Mouse (Mus musculus) midbrain, postnatal 0 days (tissue): ENCODE measurements around the gene Ppcdc. TPM values are rescaled to one million over a fixed set of nuclear protein-coding genes. Genes with fewer than 3 reads are reported as not detected.

Experiments
- ATAC-seq: fragments of 200-750 bp; cut with Nextera tagmentation; 2 replicates; pipeline ENCODE4 v1.8.0; 2017; ENCODE audit warnings: moderate number of reproducible peaks, mild to moderate bottlenecking, moderate TSS enrichment, moderate library complexity; ENCODE audit not compliant: low FRiP score
- DNase-seq: peaks from one replicate; pipeline ENCODE4 v3.0.0-alpha.2; 2015; ENCODE audit warnings: low spot score
- H3K27ac ChIP-seq: fragments of 300-500 bp; sonication (generic); 2 replicates; pipeline ENCODE4 v1.5.1; 2014; ENCODE audit warnings: low read depth, mild to moderate bottlenecking, low read length, mixed read lengths
- H3K27me3 ChIP-seq: fragments of 300-500 bp; sonication (generic); 2 replicates; pipeline ENCODE4 v1.6.1; 2014; ENCODE audit warnings: low read length, control low read depth, mixed read lengths; ENCODE audit not compliant: insufficient read depth
- H3K36me3 ChIP-seq: fragments of 300-500 bp; sonication (generic); 2 replicates; pipeline ENCODE4 v1.6.1; 2014; ENCODE audit warnings: low read length, control low read depth, mixed read lengths; ENCODE audit not compliant: insufficient read depth
- H3K4me1 ChIP-seq: fragments of 300-500 bp; sonication (generic); 2 replicates; pipeline ENCODE4 v1.6.1; 2014; ENCODE audit warnings: mild to moderate bottlenecking, control low read depth, antibody characterized with exemption, low read length, mixed read lengths; ENCODE audit not compliant: insufficient read depth
- H3K4me2 ChIP-seq: fragments of 300-500 bp; sonication (generic); 2 replicates; pipeline ENCODE4 v1.6.1; 2014; ENCODE audit warnings: low read depth, mild to moderate bottlenecking, low read length, mixed read lengths; ENCODE audit not compliant: poor library complexity, severe bottlenecking
- H3K4me3 ChIP-seq: fragments of 300-500 bp; sonication (generic); 2 replicates; pipeline ENCODE4 v1.5.1; 2014; ENCODE audit warnings: low read depth, mild to moderate bottlenecking, low read length, moderate library complexity
- H3K9ac ChIP-seq: fragments of 300-500 bp; sonication (generic); replicated peaks from 2 replicates; pipeline ENCODE4 v1.6.1; 2014; ENCODE audit warnings: mild to moderate bottlenecking, low read length, moderate library complexity, mixed read lengths; ENCODE audit not compliant: poor library complexity, severe bottlenecking
- H3K9me3 ChIP-seq: fragments of 300-500 bp; sonication (generic); 2 replicates; pipeline ENCODE4 v1.6.1; 2016; ENCODE audit warnings: low read length, control low read depth
- CTCF ChIP-seq: IDR thresholded peaks from 2 replicates; pipeline ENCODE4 v1.5.1; 2016; ENCODE audit warnings: antibody characterized with exemption, mild to moderate bottlenecking
- WGBS: fragments of 180-500 bp; shearing (Covaris S2); extraction: QIAGEN DNeasy Blood & Tissue Kit; methylation state at CpG from one replicate; pipeline ENCODE4 v1.1.7; 2014; 5-methylcytosine and 5-hydroxymethylcytosine counted together
- polyA plus RNA-seq: library from polyadenylated mRNA; unstranded; fragments of >200 nt; fragmentation: Nextera tagmentation; extraction: Ambion mirVana; gene quantifications from 2 replicates; pipeline ENCODE4 v1.2.1, GENCODE M21; 2015
- total RNA-seq: library from RNA; depleted of rRNA; stranded (reverse); fragments of >200 nt; gene quantifications from 2 replicates; pipeline ENCODE4 v1.2.3, GENCODE M21; 2014

Gene Ppcdc
- total and polyA plus RNA-seq, 2 experiments from 2014 or later = 17.6 to 29.7 TPM

DNA sequence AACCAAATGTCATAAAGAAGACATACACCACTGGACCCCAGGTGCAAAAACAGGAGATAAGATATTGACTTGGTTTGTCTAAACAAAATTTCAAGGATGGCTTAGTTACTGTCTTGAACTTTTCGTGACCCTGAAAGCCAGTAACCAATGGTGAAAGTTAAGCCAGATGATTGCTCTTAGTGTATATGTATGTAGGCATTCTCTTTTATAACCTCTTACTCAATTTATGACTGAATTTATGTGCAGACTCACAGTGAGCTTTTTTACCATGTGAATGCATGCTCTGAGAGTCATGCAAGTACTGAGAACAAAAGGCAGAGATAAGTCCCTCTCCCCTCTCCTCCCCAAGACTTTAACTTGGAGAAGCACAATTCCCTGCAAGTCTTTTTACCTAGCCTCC is 47.0 kb downstream of the Ppcdc start:
- no peak for DNase-seq
- Histone ChIP-seq H3K27me3 (no peaks in the 10 kb centered on the region), H3K36me3 (no peaks in the 10 kb centered on the region), H3K4me1 (no peaks in the 10 kb centered on the region), H3K4me2 (no peak overlapping the region), H3K9ac (no peak overlapping the region), H3K9me3 (no peaks in the 10 kb centered on the region), H3K27ac (no peak overlapping the region), H3K4me3 (no peak overlapping the region)
- no peak for ATAC-seq
- WGBS = 100% methylated on average over 1 of the region's 1 CpGs
- no peak for TF ChIP-seq CTCF

DNA sequence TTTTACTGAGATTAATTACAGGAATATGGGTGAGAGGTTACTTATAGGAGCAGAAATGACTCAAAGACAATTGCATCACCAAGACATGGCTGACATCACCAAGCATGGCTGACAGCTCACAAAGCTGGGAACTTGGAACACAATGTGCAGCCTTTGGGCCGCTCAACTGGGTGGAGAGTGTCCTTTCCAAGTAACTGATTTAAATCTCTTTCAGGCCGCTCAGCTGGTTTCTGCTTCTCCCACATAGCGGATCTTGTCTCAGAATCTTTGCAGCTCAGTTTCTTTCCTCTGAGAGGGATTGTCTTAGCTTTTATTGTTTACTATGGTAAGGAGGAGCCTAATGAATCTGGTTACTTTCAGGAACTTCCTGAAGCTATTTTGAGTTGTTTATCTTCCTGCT is 49.1 kb downstream of the Ppcdc start:
- Histone ChIP-seq H3K9me3 (no peaks in the 10 kb centered on the region), H3K9ac (no peak overlapping the region), H3K27me3 (no peaks in the 10 kb centered on the region), H3K36me3 (no peaks in the 10 kb centered on the region), H3K27ac (no peak overlapping the region), H3K4me2 (no peak overlapping the region), H3K4me1 (no peaks in the 10 kb centered on the region), H3K4me3 (no peak overlapping the region)
- WGBS = 76% methylated on average over 3 of the region's 3 CpGs
- ATAC-seq (no peak), DNase-seq (no peak)
- no peak for TF ChIP-seq CTCF

DNA sequence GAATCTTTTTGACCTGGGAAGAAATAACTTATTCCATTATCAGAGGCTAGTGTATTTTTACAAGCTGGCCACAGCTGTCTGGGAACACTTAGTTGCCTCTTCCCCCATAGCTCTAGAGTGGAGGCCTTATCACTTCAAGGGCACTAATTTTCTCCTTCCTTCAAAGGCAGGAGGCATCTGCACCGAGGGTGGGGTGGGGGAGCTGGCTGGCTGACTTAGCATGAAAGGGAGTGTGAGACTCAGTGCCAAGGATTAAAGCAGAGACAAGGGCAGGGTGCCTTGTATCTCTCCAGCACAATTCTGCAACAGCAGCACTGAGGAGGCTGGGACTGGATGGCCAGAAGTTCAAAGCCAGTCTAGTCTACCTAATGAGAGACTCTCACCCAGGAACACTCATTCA is 50.8 kb downstream of the Ppcdc start:
- no peak overlapping the region for H3K9ac ChIP-seq
- DNase-seq (no peak), ATAC-seq (no peak)
- 21% methylated on average over 1 of the region's 1 CpGs for WGBS
- no peaks in the 10 kb centered on the region for H3K27me3 ChIP-seq
- no peaks in the 10 kb centered on the region for H3K9me3 ChIP-seq
- no peak overlapping the region for H3K4me2 ChIP-seq
- no peaks in the 10 kb centered on the region for H3K36me3 ChIP-seq
- H3K4me1 ChIP-seq = no peaks in the 10 kb centered on the region
- no peak overlapping the region for H3K4me3 ChIP-seq
- no peak overlapping the region for H3K27ac ChIP-seq
- no peak for TF ChIP-seq CTCF

DNA sequence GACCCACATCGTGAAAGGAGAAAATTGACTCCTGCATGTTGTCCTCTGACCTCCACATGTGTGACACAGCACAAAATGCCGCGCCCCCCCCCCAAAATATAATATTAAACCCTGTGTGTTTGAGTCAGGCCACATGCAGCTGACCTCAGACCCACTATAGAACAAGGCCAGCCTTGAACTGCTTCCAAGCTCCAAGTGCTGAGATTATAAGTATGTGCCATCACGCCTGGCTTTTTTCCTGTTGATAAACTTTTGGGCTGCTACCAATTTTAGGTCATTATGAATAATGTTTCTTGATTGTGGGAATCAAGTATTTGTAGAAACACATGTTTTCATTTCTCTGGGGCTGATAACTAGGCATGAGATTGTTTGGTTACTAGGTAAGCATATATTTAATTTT is 53.0 kb downstream of the Ppcdc start:
- Histone ChIP-seq H3K36me3 (no peaks in the 10 kb centered on the region), H3K4me3 (no peak overlapping the region), H3K27ac (no peak overlapping the region), H3K27me3 (no peaks in the 10 kb centered on the region), H3K9ac (no peak overlapping the region), H3K4me2 (no peak overlapping the region), H3K9me3 (no peaks in the 10 kb centered on the region), H3K4me1 (no peaks in the 10 kb centered on the region)
- WGBS = 84% methylated on average over 4 of the region's 4 CpGs
- no peak for TF ChIP-seq CTCF
- ATAC-seq (no peak), DNase-seq (no peak)

DNA sequence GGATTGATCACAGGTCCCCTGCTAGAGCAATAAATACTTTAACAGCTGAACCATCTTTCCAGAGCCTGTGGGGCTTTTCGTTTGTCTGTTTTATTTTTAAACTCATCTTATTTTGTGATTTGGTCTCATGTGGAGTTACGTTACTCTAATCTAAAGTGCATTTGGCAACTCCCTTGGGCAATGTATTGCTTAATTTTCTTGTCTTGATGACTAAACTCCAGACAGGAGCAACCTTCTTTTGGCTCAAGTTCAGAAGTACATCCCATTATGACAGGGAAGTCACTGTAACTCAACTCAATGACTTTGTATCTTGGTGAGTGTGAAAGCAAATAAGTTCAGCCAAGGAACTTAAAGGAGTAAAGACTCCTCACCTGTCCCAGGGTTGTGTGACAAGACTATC is 55.3 kb downstream of the Ppcdc start:
- Histone ChIP-seq H3K27ac (no peak overlapping the region), H3K4me3 (no peak overlapping the region), H3K9ac (no peak overlapping the region), H3K36me3 (no peaks in the 10 kb centered on the region), H3K9me3 (no peaks in the 10 kb centered on the region), H3K4me2 (no peak overlapping the region), H3K4me1 (no peaks in the 10 kb centered on the region), H3K27me3 (no peaks in the 10 kb centered on the region)
- TF ChIP-seq CTCF = no peak
- 79% methylated on average over 2 of the region's 2 CpGs for WGBS
- DNase-seq = no peak
- ATAC-seq = no peak

DNA sequence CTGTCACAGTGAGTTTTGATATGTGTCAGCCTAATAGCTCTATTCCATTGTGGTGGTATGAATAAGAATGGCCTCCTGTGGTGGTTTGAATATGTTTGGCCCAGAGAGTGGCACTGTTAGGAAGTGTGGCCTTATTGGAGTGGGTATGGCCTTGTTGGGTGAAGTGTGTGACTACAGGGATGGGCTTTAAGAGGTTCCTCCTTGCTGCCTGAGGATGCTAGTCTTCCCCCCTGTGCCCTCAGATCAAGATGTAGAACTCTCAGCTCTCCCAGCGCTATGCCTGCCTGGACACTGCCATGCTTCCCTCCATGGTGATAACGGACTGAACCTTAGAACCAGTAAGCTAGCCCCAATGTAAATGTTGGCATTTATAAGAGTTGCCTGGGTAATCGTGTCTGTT is 78.9 kb downstream of the Ppcdc start:
- 93% methylated on average over 3 of the region's 3 CpGs for WGBS
- H3K9ac ChIP-seq = no peak overlapping the region
- no peaks in the 10 kb centered on the region for H3K27me3 ChIP-seq
- H3K4me1 ChIP-seq = no peaks in the 10 kb centered on the region
- no peaks in the 10 kb centered on the region for H3K36me3 ChIP-seq
- no peak overlapping the region for H3K27ac ChIP-seq
- ATAC-seq (no peak), DNase-seq (no peak)
- H3K4me3 ChIP-seq = no peak overlapping the region
- H3K9me3 ChIP-seq = no peaks in the 10 kb centered on the region
- TF ChIP-seq CTCF = no peak
- no peak overlapping the region for H3K4me2 ChIP-seq
